Mouse (Mus musculus): ENCODE results near the gene Kcp. TPM values are rescaled to one million over a fixed set of nuclear protein-coding genes. Genes with fewer than 3 reads are reported as not detected.

Kcp gene
- polyA plus RNA-seq, 1 experiment from 2014 or later = 12.9 TPM

DNA sequence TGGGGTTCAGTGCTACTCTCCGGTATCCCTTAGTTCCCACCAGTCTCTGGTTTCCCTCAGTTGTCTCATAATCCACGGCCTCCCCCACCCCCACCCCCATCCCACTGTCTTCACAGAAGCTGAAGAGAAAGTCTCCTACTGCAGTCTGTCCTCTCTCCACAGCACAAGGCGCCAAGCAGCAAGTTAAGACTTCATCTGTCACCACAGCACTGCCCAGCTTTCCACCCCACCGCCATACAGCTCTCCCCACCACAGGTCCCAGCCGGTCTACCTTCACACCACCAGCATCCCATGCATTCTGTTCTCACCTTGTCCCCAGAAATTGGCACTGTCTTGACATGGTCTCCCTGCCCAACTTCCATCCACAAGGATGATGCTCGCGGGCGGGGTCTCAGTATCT is 918 bp downstream of the Kcp start:
- no peaks in the 10 kb centered on the region for H3K9me3 ChIP-seq (ENCODE audit: control insufficient read depth, low read length)
- H3K4me3 ChIP-seq (ENCODE audit: low read depth, low read length) = peak overlapping the region; percentile 42; the same call in 1 of the 2 replicates
- WGBS = 16% methylated on average over 8 of the region's 8 CpGs
- no peaks in the 10 kb centered on the region for H3K36me3 ChIP-seq (ENCODE audit: control insufficient read depth, insufficient read depth, low read length)
- peak overlapping the region; percentile 62 for H3K4me2 ChIP-seq (replicated peaks; ENCODE audit: low read depth, low read length)
- H3K4me1 ChIP-seq (replicated peaks; ENCODE audit: control insufficient read depth, insufficient read depth, low read length) = no peaks in the 10 kb centered on the region; the same call in 1 of the 2 replicates
- H3K27ac ChIP-seq (ENCODE audit: low read depth, low read length) = no peak overlapping the region
- H3K27me3 ChIP-seq (ENCODE audit: control insufficient read depth, insufficient read depth, low read length) = peaks cover 24% of the 10 kb centered on the region
- no peak for ATAC-seq (ENCODE audit: low FRiP score)
- DNase-seq (ENCODE audit: low spot score) = no peak
- H3K9ac ChIP-seq (ENCODE audit: low read depth, low read length) = no peak overlapping the region; the same call in 1 of the 2 replicates

DNA sequence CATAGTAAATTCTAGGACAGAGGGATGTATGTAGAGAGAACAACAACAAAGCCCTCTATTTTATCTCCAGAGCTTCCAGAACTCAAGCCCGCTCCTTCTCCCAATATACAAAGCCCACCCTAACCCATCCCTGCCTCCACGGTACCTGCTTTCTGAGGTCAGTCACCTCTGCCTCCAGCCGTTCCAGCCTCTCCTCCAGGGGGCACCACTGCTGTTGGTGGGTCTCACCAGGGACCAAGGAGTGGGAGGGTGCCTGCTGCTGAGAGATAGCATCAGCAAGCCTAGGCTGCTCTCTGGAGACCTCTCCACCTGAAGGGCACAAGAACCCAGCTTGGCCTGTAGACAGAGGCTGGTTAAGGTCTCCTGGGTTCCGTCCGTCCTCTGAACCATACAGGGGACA is 2.3 kb downstream of the Kcp start:
- no peak overlapping the region for H3K27ac ChIP-seq (ENCODE audit: low read depth, low read length)
- no peak for ATAC-seq (ENCODE audit: low FRiP score)
- no peaks in the 10 kb centered on the region; the same call in 1 of the 2 replicates for H3K4me1 ChIP-seq (replicated peaks; ENCODE audit: control insufficient read depth, insufficient read depth, low read length)
- H3K9ac ChIP-seq (ENCODE audit: low read depth, low read length) = no peak overlapping the region
- H3K4me2 ChIP-seq (replicated peaks; ENCODE audit: low read depth, low read length) = no peak overlapping the region
- no peak for DNase-seq (ENCODE audit: low spot score)
- no peak overlapping the region for H3K4me3 ChIP-seq (ENCODE audit: low read depth, low read length)
- H3K9me3 ChIP-seq (ENCODE audit: control insufficient read depth, low read length) = no peaks in the 10 kb centered on the region
- no peaks in the 10 kb centered on the region for H3K36me3 ChIP-seq (ENCODE audit: control insufficient read depth, insufficient read depth, low read length)
- WGBS = 81% methylated on average over 5 of the region's 5 CpGs
- peaks cover 24% of the 10 kb centered on the region for H3K27me3 ChIP-seq (ENCODE audit: control insufficient read depth, insufficient read depth, low read length)

DNA sequence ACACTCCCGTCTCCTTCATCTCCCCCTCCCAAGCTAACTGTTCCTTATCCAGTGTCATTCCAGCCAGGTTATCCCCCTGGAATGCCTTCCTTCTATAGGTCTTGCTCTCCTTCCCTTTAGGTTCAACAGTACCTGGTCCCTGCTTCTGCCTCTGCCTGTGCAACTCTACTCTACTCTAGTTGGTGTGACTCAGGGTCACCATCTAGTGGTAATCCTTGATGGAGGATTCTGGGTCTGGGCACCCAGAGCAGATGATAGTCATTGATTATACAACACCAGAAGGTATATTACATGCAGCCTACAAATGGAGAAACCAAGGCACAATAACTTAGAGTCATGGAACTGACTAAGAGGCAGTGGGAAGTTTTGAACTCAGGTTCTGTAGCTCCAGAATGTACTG is 6.2 kb downstream of the Kcp start:
- Histone ChIP-seq H3K27ac (ENCODE audit: low read depth, low read length) (no peak overlapping the region), H3K27me3 (ENCODE audit: control insufficient read depth, insufficient read depth, low read length) (peaks cover 16% of the 10 kb centered on the region), H3K9ac (ENCODE audit: low read depth, low read length) (no peak overlapping the region), H3K4me2 (replicated peaks; ENCODE audit: low read depth, low read length) (no peak overlapping the region), H3K9me3 (ENCODE audit: control insufficient read depth, low read length) (no peaks in the 10 kb centered on the region), H3K36me3 (ENCODE audit: control insufficient read depth, insufficient read depth, low read length) (no peaks in the 10 kb centered on the region), H3K4me3 (ENCODE audit: low read depth, low read length) (no peak overlapping the region), H3K4me1 (replicated peaks; ENCODE audit: control insufficient read depth, insufficient read depth, low read length) (no peaks in the 10 kb centered on the region)
- no peak for ATAC-seq (ENCODE audit: low FRiP score)
- DNase-seq (ENCODE audit: low spot score) = no peak
- 89% methylated on average over 1 of the region's 1 CpGs for WGBS

DNA sequence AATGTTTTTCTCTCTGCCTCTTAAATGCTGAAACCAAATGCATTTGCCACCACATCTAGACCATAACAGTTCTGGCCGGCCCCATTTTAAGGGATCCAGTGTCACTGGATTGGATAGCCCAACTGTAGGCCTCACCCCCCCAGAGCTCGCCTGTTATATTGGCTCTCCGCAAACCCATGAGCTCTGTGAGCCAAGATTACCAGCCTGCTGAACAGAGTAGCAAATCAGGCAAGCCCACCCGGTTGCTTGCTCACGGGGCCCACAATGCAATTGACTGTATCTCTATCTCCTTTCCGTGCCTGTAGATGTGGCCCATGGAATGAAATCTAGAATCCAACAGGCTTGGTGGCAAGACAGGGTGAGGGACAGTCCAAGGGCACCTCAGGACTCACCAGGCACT is 6.9 kb downstream of the Kcp start:
- Histone ChIP-seq H3K4me1 (replicated peaks; ENCODE audit: control insufficient read depth, insufficient read depth, low read length) (no peaks in the 10 kb centered on the region), H3K4me2 (replicated peaks; ENCODE audit: low read depth, low read length) (no peak overlapping the region), H3K9me3 (ENCODE audit: control insufficient read depth, low read length) (no peaks in the 10 kb centered on the region), H3K9ac (ENCODE audit: low read depth, low read length) (no peak overlapping the region), H3K27ac (ENCODE audit: low read depth, low read length) (no peak overlapping the region), H3K4me3 (ENCODE audit: low read depth, low read length) (no peak overlapping the region), H3K27me3 (ENCODE audit: control insufficient read depth, insufficient read depth, low read length) (peaks cover 17% of the 10 kb centered on the region), H3K36me3 (ENCODE audit: control insufficient read depth, insufficient read depth, low read length) (no peaks in the 10 kb centered on the region)
- ATAC-seq (ENCODE audit: low FRiP score) (no peak), DNase-seq (ENCODE audit: low spot score) (no peak)
- 90% methylated on average over 6 of the region's 6 CpGs for WGBS

DNA sequence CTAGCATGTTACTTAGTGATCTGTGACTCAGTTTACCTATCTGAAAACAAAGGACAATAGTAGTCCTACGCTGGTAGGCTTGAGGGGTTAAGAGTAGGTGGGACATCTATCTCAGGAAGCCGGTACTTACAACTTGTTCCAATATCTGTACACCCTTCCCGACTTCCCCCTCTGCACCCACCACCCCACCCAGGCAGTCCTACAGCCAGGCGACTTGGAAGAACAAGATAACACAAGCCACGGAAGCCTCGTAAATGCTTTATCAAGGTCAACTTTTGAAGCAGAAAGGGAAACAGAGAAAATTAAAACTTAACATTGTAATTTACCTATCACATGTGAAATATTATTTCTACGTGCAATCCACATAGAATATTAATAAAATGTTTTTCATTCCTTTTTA is 7.6 kb downstream of the Kcp start:
- ATAC-seq (ENCODE audit: low FRiP score) (no peak), DNase-seq (ENCODE audit: low spot score) (no peak)
- Histone ChIP-seq H3K4me3 (ENCODE audit: low read depth, low read length) (no peak overlapping the region), H3K36me3 (ENCODE audit: control insufficient read depth, insufficient read depth, low read length) (no peaks in the 10 kb centered on the region), H3K27me3 (ENCODE audit: control insufficient read depth, insufficient read depth, low read length) (peaks cover 21% of the 10 kb centered on the region), H3K9ac (ENCODE audit: low read depth, low read length) (no peak overlapping the region), H3K4me1 (replicated peaks; ENCODE audit: control insufficient read depth, insufficient read depth, low read length) (no peaks in the 10 kb centered on the region), H3K9me3 (ENCODE audit: control insufficient read depth, low read length) (no peaks in the 10 kb centered on the region), H3K4me2 (replicated peaks; ENCODE audit: low read depth, low read length) (no peak overlapping the region), H3K27ac (ENCODE audit: low read depth, low read length) (no peak overlapping the region)
- WGBS = 96% methylated on average over 7 of the region's 7 CpGs

DNA sequence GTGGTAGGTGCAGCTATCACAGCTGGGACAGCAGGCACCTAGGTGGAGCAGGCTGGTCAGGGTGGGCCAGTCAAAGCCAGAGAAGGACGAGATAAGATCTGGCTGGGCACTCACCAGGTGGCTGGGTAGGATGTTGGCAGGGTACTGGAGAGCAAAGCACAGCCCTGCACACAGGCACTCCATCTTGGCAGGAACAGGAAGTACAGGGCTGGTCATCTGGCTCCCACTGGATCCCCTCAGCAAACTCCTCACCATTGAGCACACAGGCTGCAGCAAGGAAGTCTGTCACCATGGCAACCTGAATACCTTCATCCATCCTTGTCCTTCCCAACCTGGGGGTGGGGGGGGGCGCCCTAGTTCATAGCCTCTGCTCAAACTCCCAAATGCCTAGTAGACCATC is 10.0 kb downstream of the Kcp start:
- Histone ChIP-seq H3K4me2 (replicated peaks; ENCODE audit: low read depth, low read length) (no peak overlapping the region), H3K36me3 (ENCODE audit: control insufficient read depth, insufficient read depth, low read length) (no peaks in the 10 kb centered on the region), H3K27ac (ENCODE audit: low read depth, low read length) (no peak overlapping the region), H3K9ac (ENCODE audit: low read depth, low read length) (no peak overlapping the region), H3K4me1 (replicated peaks; ENCODE audit: control insufficient read depth, insufficient read depth, low read length) (no peaks in the 10 kb centered on the region), H3K9me3 (ENCODE audit: control insufficient read depth, low read length) (no peaks in the 10 kb centered on the region), H3K4me3 (ENCODE audit: low read depth, low read length) (no peak overlapping the region), H3K27me3 (ENCODE audit: control insufficient read depth, insufficient read depth, low read length) (peaks cover 19% of the 10 kb centered on the region)
- ATAC-seq (ENCODE audit: low FRiP score) (no peak), DNase-seq (ENCODE audit: low spot score) (no peak)
- 50% methylated on average over 2 of the region's 2 CpGs for WGBS

DNA sequence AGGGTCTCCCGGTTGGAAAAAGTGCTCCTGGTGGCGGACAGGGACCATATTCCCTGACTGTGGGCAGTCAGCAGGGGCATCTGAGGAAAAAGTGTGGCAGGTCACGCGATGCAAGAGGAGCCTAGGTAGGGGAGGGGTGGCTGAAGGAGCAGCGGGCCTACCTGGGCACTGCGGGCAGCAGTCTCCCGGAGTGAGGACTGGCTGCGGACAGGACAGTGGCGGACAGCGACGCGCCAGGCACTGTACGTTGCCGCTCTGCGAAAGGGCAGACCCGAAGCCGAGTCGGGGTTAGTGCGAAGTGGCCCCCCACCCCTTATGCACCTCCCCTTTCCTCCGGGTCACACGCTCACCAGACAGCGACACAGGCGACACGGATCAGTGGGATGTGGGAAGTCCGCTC is 11.5 kb downstream of the Kcp start:
- 16% methylated on average over 25 of the region's 25 CpGs for WGBS
- no peak overlapping the region for H3K27ac ChIP-seq (ENCODE audit: low read depth, low read length)
- peaks cover 19% of the 10 kb centered on the region for H3K27me3 ChIP-seq (ENCODE audit: control insufficient read depth, insufficient read depth, low read length)
- no peak overlapping the region for H3K4me2 ChIP-seq (replicated peaks; ENCODE audit: low read depth, low read length)
- no peaks in the 10 kb centered on the region for H3K36me3 ChIP-seq (ENCODE audit: control insufficient read depth, insufficient read depth, low read length)
- no peak for ATAC-seq (ENCODE audit: low FRiP score)
- H3K4me3 ChIP-seq (ENCODE audit: low read depth, low read length) = no peak overlapping the region
- no peak for DNase-seq (ENCODE audit: low spot score)
- H3K4me1 ChIP-seq (replicated peaks; ENCODE audit: control insufficient read depth, insufficient read depth, low read length) = no peaks in the 10 kb centered on the region
- H3K9ac ChIP-seq (ENCODE audit: low read depth, low read length) = no peak overlapping the region
- H3K9me3 ChIP-seq (ENCODE audit: control insufficient read depth, low read length) = no peaks in the 10 kb centered on the region

DNA sequence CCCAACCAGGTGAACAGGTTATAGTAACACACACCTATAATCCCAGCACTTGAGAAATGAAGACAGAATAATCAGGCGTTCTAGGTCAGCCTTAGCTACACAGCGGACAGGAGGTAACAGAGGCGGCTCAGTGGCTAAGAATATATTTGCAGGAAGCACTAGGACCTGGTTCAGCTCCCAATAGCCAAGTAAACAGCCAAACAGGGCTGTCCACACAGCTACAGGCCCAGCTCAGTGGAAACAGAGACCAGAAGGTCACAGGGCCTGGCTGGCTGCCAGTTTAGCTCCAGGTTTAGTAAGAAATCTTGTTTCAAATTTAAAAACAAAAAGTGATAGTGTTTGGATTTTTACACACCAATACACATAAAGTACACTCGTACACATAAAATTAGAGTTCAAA is 13.7 kb downstream of the Kcp start:
- Histone ChIP-seq H3K4me3 (ENCODE audit: low read depth, low read length) (no peak overlapping the region), H3K27ac (ENCODE audit: low read depth, low read length) (no peak overlapping the region), H3K27me3 (ENCODE audit: control insufficient read depth, insufficient read depth, low read length) (peaks cover 19% of the 10 kb centered on the region), H3K9me3 (ENCODE audit: control insufficient read depth, low read length) (no peaks in the 10 kb centered on the region), H3K4me1 (replicated peaks; ENCODE audit: control insufficient read depth, insufficient read depth, low read length) (no peaks in the 10 kb centered on the region), H3K4me2 (replicated peaks; ENCODE audit: low read depth, low read length) (no peak overlapping the region), H3K9ac (ENCODE audit: low read depth, low read length) (no peak overlapping the region), H3K36me3 (ENCODE audit: control insufficient read depth, insufficient read depth, low read length) (no peaks in the 10 kb centered on the region)
- WGBS = 84% methylated on average over 4 of the region's 4 CpGs
- DNase-seq (ENCODE audit: low spot score) (no peak), ATAC-seq (ENCODE audit: low FRiP score) (no peak)

DNA sequence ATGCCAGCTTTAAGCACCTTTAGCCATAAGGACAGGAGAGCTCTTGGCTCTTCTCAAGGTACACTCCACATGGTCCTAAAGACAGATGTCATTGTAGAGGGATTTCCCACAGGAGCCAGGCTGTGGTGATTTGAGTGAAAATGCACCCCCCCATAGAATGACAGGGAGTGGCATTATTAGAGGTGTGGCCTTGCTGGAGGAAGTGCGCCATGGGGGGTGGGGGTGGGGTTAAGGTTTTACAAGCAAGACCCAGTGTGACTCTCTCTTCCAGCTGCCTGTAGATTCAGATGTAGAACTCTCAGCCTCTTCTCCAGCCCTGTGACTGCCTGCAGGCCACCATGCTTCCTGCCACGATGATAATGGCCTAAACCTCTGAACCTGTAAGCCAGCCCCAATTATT is 21.8 kb downstream of the Kcp start:
- H3K27me3 ChIP-seq (ENCODE audit: control insufficient read depth, insufficient read depth, low read length) = peaks cover 2% of the 10 kb centered on the region
- 46% methylated on average over 2 of the region's 2 CpGs for WGBS

More for the DNA sequence above, 21.8 kb downstream of the Kcp start:
- no peak overlapping the region for H3K9ac ChIP-seq (ENCODE audit: low read depth, low read length)
- ATAC-seq (ENCODE audit: low FRiP score) (no peak), DNase-seq (ENCODE audit: low spot score) (no peak)
- no peak overlapping the region for H3K27ac ChIP-seq (ENCODE audit: low read depth, low read length)
- H3K9me3 ChIP-seq (ENCODE audit: control insufficient read depth, low read length) = no peaks in the 10 kb centered on the region
- H3K36me3 ChIP-seq (ENCODE audit: control insufficient read depth, insufficient read depth, low read length) = no peaks in the 10 kb centered on the region
- H3K4me3 ChIP-seq (ENCODE audit: low read depth, low read length) = no peak overlapping the region
- H3K4me2 ChIP-seq (replicated peaks; ENCODE audit: low read depth, low read length) = no peak overlapping the region
- H3K4me1 ChIP-seq (replicated peaks; ENCODE audit: control insufficient read depth, insufficient read depth, low read length) = no peaks in the 10 kb centered on the region
